Mouse (Mus musculus): ENCODE results near the gene Gramd4. TPM values are rescaled to one million over a fixed set of nuclear protein-coding genes. Genes with fewer than 3 reads are reported as not detected.
A peak's percentile ranks its signal among the peaks of the same experiment; 100 is the strongest.

The Gramd4 gene
- polyA plus RNA-seq, 1 experiment = 36.2 TPM

GRCm38 (mm10) chr15:86124359-86124758 is 66.9 kb downstream of the Gramd4 start:
- Histone ChIP-seq H3K79me3 (ENCODE audit: low read depth) (peaks cover 1% of the 10 kb centered on the region), H3ac (ENCODE audit: control insufficient read depth, insufficient read length, low read depth) (no peak overlapping the region), H3K4me3 (ENCODE audit: insufficient read depth, poor library complexity, severe bottlenecking) (no peak overlapping the region), H3K36me3 (ENCODE audit: control insufficient read depth, insufficient read depth) (peaks cover 95% of the 10 kb centered on the region), H3K27me3 (ENCODE audit: control insufficient read depth, insufficient read depth, insufficient read length) (no peaks in the 10 kb centered on the region), H3K79me2 (ENCODE audit: control insufficient read depth, insufficient read depth) (peaks cover under 1% of the 10 kb centered on the region)
- peak; percentile 71 for TF ChIP-seq CTCF (IDR thresholded peaks at IDR 0.05; ENCODE audit: control insufficient read depth, insufficient read depth, insufficient read length)
- TF ChIP-seq MAX (IDR thresholded peaks at IDR 0.05) = no peak
- no peak for TF ChIP-seq USF1 (IDR thresholded peaks at IDR 0.05; ENCODE audit: low read depth)
- TF ChIP-seq CEBPB (IDR thresholded peaks at IDR 0.05; ENCODE audit: low read depth) = no peak

GRCm38 (mm10) chr15:86129036-86129435 is 71.5 kb downstream of the Gramd4 start:
- H3K36me3 ChIP-seq (ENCODE audit: control insufficient read depth, insufficient read depth) = peaks cover 93% of the 10 kb centered on the region
- H3K27me3 ChIP-seq (ENCODE audit: control insufficient read depth, insufficient read depth, insufficient read length) = no peaks in the 10 kb centered on the region
- no peak overlapping the region for H3ac ChIP-seq (ENCODE audit: control insufficient read depth, insufficient read length, low read depth)
- TF ChIP-seq CEBPB (IDR thresholded peaks at IDR 0.05; ENCODE audit: low read depth) (no peak), USF1 (IDR thresholded peaks at IDR 0.05; ENCODE audit: low read depth) (no peak), FOSL1 (IDR thresholded peaks at IDR 0.05; ENCODE audit: insufficient read depth, low read length, poor library complexity, severe bottlenecking) (no peak), MAX (IDR thresholded peaks at IDR 0.05) (no peak), MYOD1 (IDR thresholded peaks at IDR 0.05; ENCODE audit: control insufficient read depth, insufficient read length, low read depth) (no peak), CTCF (IDR thresholded peaks at IDR 0.05; ENCODE audit: control insufficient read depth, insufficient read depth, insufficient read length) (no peak), MYOG (IDR thresholded peaks at IDR 0.05; ENCODE audit: control insufficient read depth, extremely low read depth, insufficient read length) (no peak)
- H3K4me3 ChIP-seq (ENCODE audit: insufficient read depth, poor library complexity, severe bottlenecking) = no peak overlapping the region
- peaks cover 1% of the 10 kb centered on the region for H3K79me3 ChIP-seq (ENCODE audit: low read depth)
- H3K79me2 ChIP-seq (ENCODE audit: control insufficient read depth, insufficient read depth) = no peaks in the 10 kb centered on the region

GRCm38 (mm10) chr15:86130657-86131056 is 73.2 kb downstream of the Gramd4 start:
- no peak overlapping the region for H3K4me3 ChIP-seq (ENCODE audit: insufficient read depth, poor library complexity, severe bottlenecking)
- H3K36me3 ChIP-seq (ENCODE audit: control insufficient read depth, insufficient read depth) = peaks cover 90% of the 10 kb centered on the region
- no peaks in the 10 kb centered on the region for H3K79me2 ChIP-seq (ENCODE audit: control insufficient read depth, insufficient read depth)
- H3K79me3 ChIP-seq (ENCODE audit: low read depth) = no peaks in the 10 kb centered on the region
- H3K27me3 ChIP-seq (ENCODE audit: control insufficient read depth, insufficient read depth, insufficient read length) = no peaks in the 10 kb centered on the region
- no peak for TF ChIP-seq MAX (IDR thresholded peaks at IDR 0.05)
- TF ChIP-seq FOSL1 (IDR thresholded peaks at IDR 0.05; ENCODE audit: insufficient read depth, low read length, poor library complexity, severe bottlenecking) = no peak
- TF ChIP-seq CEBPB (IDR thresholded peaks at IDR 0.05; ENCODE audit: low read depth) = no peak
- no peak for TF ChIP-seq USF1 (IDR thresholded peaks at IDR 0.05; ENCODE audit: low read depth)
- TF ChIP-seq CTCF (IDR thresholded peaks at IDR 0.05; ENCODE audit: control insufficient read depth, insufficient read depth, insufficient read length) = no peak
- no peak for TF ChIP-seq MYOD1 (IDR thresholded peaks at IDR 0.05; ENCODE audit: control insufficient read depth, insufficient read length, low read depth)
- TF ChIP-seq MYOG (IDR thresholded peaks at IDR 0.05; ENCODE audit: control insufficient read depth, extremely low read depth, insufficient read length) = no peak
- H3ac ChIP-seq (ENCODE audit: control insufficient read depth, insufficient read length, low read depth) = no peak overlapping the region

- H3K36me3 ChIP-seq (ENCODE audit: control insufficient read depth, insufficient read depth) = peaks cover 62% of the 10 kb centered on the region
- TF ChIP-seq CTCF (IDR thresholded peaks at IDR 0.05; ENCODE audit: control insufficient read depth, insufficient read depth, insufficient read length) (peak; percentile 91), USF1 (IDR thresholded peaks at IDR 0.05; ENCODE audit: low read depth) (no peak)
- H3ac ChIP-seq (ENCODE audit: control insufficient read depth, insufficient read length, low read depth) = no peak overlapping the region
- no peak overlapping the region for H3K4me3 ChIP-seq (ENCODE audit: insufficient read depth, poor library complexity, severe bottlenecking)
- no peaks in the 10 kb centered on the region for H3K79me2 ChIP-seq (ENCODE audit: control insufficient read depth, insufficient read depth)
- no peaks in the 10 kb centered on the region for H3K27me3 ChIP-seq (ENCODE audit: control insufficient read depth, insufficient read depth, insufficient read length)
- H3K79me3 ChIP-seq (ENCODE audit: low read depth) = no peaks in the 10 kb centered on the region
Observed at GRCm38 (mm10) chr15:86134941-86135783, 77.7 kb downstream of the Gramd4 start.

GRCm38 (mm10) chr15:86137638-86138037 is 80.1 kb downstream of the Gramd4 start:
- no peak overlapping the region for H3ac ChIP-seq (ENCODE audit: control insufficient read depth, insufficient read length, low read depth)
- no peaks in the 10 kb centered on the region for H3K79me2 ChIP-seq (ENCODE audit: control insufficient read depth, insufficient read depth)
- TF ChIP-seq CTCF (IDR thresholded peaks at IDR 0.05; ENCODE audit: control insufficient read depth, insufficient read depth, insufficient read length) (peak; percentile 63), MYOD1 (IDR thresholded peaks at IDR 0.05; ENCODE audit: control insufficient read depth, insufficient read length, low read depth) (no peak)
- H3K4me3 ChIP-seq (ENCODE audit: insufficient read depth, poor library complexity, severe bottlenecking) = no peak overlapping the region
- H3K36me3 ChIP-seq (ENCODE audit: control insufficient read depth, insufficient read depth) = peaks cover 48% of the 10 kb centered on the region
- no peaks in the 10 kb centered on the region for H3K79me3 ChIP-seq (ENCODE audit: low read depth)
- H3K27me3 ChIP-seq (ENCODE audit: control insufficient read depth, insufficient read depth, insufficient read length) = no peaks in the 10 kb centered on the region

GRCm38 (mm10) chr15:86140323-86140722 is 82.8 kb downstream of the Gramd4 start:
- Histone ChIP-seq H3K4me3 (ENCODE audit: insufficient read depth, poor library complexity, severe bottlenecking) (no peak overlapping the region), H3K79me3 (ENCODE audit: low read depth) (no peaks in the 10 kb centered on the region), H3ac (ENCODE audit: control insufficient read depth, insufficient read length, low read depth) (no peak overlapping the region), H3K79me2 (ENCODE audit: control insufficient read depth, insufficient read depth) (no peaks in the 10 kb centered on the region), H3K36me3 (ENCODE audit: control insufficient read depth, insufficient read depth) (peaks cover 26% of the 10 kb centered on the region), H3K27me3 (ENCODE audit: control insufficient read depth, insufficient read depth, insufficient read length) (no peaks in the 10 kb centered on the region)
- no peak for TF ChIP-seq MAX (IDR thresholded peaks at IDR 0.05)
- no peak for TF ChIP-seq FOSL1 (IDR thresholded peaks at IDR 0.05; ENCODE audit: insufficient read depth, low read length, poor library complexity, severe bottlenecking)
- peak; percentile 55 for TF ChIP-seq CTCF (IDR thresholded peaks at IDR 0.05; ENCODE audit: control insufficient read depth, insufficient read depth, insufficient read length)
- TF ChIP-seq CEBPB (IDR thresholded peaks at IDR 0.05; ENCODE audit: low read depth) = no peak
- TF ChIP-seq MYOG (IDR thresholded peaks at IDR 0.05; ENCODE audit: control insufficient read depth, extremely low read depth, insufficient read length) = no peak
